Mouse (Mus musculus) central nervous system, embryonic 18 days (tissue): ENCODE measurements around the gene Dnajc4. TPM values are rescaled to one million over a fixed set of nuclear protein-coding genes. Genes with fewer than 3 reads are reported as not detected.

Experiments used
- polyA plus RNA-seq: library from polyadenylated mRNA; depleted of rRNA; stranded (reverse); fragments of >200 nt; gene quantifications from 2 replicates; pipeline ENCODE4 v1.2.3, GENCODE M21; 2012; rRNA removed

Dnajc4 gene
- 22.8 and 25.8 TPM in 2 replicates for polyA plus RNA-seq

DNA sequence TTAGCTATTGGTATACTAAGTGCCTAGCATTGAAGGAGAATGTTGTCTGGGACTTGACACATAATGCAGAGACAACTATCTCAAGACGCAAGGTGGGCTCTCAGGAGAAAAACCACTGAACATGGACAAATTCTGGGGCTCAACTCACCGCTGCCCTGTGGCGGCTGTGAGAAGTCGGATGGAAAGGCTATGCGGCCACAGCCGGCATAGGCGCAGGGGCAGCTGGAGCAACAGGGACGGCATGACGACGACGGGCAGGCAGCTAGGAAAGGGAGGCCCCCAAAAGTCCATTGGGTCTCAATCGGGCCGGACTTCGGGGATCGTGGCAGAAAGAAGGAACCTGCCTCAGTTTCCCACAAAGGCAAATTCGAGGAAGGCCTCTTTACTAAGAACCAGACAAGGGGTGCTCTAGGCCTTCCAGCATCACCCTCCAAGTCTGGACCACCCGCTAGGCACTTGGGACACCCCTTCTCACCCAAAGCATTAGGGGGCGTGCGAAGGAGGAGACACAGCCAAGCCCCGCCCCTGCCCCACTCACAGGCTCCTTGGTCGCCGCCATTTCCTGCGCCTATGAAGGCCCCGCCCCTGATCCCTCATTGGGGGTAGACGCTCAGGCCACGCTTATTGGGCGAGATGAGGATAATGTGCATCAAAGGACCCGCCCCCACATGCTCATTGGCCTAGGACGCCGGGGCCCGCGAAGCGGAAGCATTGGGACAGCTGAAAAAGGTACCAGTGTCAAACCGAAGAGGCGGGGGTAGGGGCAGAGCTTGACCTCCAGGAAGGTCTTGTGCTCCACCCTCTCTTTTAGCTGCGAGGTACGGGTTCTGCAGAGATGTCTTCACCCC is at the start of gene Dnajc4:
Gene Dnajc4, minus strand, starts transcription at position 562 of the 848 bp plus-strand sequence.

DNA sequence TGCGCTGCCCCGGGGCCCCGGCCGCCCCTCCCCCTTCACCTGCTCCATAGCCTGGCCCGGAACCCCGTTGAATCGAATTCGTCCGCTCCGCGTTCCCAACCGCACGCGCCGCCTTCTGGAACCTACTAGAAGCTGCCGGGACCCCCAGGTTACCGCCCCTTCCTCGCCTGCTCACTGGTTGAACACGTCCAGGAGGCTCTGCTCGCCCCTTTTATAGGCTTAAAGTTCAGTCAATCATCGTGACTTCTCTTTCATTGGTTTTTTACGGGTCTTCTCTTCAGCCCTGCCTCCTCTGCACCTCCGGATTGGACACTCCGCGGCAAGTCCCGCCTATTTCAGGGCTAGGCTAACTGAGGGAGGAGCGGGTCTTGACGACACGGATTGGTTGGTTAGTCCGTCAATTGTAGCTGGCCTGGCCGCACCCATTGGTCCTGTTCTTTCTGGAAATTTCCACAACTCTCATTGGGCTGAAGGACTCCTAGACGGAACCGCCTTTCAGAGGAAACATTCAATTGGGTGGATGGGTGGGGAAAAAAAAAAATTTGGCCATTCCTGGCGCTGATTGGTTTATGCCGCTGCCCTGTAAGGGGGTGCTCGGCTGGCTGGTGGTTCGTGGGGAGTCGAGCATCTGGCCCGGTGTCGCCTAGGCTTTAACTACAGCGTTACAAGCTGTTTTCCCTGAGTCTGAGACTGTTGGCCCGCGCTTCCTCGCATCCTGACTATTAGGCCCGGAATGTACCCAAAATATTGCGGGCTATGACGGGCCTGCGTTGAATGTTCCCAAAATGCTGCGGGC is 47.7 kb upstream of the Dnajc4 start, which contains the start of gene Stip1:
Gene Stip1, minus strand, starts transcription at position 127 of the 796 bp plus-strand sequence.

DNA sequence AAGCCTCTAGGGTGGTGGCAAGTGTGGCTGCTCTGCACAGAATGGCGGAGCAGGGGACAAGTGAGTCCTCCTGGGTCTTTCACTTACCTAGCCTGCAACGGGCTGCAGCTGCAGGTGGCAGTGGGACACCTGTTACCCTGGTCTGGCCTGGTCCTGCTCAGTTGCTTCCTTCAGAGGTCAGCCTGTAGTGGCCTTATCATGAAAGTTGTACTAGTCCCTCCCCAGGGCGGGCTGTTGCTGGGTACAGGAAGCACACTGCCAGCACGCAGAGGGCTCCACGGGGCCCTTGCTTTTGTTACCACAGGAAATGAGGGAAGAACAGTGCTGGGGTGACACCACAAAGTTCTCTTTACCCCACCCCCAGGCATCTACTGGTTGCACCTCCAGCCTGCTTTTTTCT is 26.8 kb upstream of the Dnajc4 start, which contains the start of gene Fermt3:
Gene Fermt3, minus strand, starts transcription at position 279 of the 400 bp plus-strand sequence.

DNA sequence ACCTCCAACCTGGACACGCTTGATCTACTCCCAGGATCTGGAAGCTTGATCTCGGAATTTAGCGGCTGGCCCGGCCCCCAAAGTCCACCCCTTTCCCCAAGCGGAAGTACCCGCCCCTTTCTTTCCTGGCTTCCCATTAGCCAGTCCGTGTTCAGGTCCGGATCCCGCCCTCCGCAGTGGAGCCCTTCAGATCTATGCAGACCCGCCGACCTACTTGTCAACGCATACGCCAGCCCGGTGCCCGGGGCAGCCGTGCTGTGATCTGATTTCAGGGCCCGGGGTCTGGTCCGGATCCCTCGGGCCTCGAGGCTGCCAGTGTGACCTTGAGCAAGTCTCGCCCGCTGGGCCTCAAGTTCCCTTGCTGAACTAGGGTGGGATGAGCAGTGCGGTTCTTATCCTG is 3.6 kb upstream of the Dnajc4 start, which contains the start of the genes Nudt22 and Trpt1:
Gene Nudt22, minus strand, starts transcription at position 112 of the 400 bp plus-strand sequence.
Gene Trpt1, plus strand, starts transcription at position 126 of the 400 bp plus-strand sequence.

DNA sequence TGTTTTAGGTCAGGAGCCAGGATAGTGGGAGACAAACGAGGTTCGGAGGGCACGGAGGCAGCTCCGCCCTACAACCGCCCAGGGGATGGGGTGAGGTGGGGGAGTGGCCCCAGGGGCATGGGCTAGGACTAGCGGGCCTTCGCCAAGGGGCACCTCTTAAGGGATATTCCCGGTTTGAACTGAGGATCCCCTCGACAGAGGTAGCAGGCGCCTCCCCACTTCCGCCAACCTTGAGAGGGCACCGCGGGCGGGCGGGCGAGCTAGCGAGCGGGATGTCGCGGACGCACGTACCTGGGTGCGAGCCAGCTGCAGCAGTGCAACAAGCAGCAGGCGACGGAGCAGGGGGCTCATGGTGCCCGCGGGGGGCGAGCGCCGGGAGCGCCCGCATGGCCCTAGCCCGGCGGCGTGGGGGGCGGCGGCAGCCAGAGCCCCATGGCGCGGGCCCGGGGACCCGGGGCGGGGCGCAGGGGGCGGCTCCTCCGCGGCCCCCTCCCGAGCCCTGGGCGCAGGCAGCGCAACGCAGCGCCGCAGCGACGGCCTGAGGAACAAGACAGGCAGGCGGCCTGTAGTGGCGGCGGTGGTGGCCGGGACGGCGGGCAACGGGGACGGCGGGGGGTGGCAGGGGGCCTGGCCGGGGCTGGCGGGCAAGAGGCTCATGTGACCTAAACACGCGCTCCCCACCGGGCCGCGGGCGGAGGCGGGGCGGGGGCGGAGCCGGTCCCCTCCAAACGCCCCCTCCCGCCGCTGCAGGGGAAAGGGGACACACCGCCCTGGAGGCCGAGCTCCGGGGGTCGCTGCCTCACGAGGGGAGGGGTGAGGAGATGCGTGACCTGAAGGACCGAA is 5.1 kb downstream of the Dnajc4 start, which contains the start of gene Vegfb:
Gene Vegfb, minus strand, starts transcription at position 591 of the 843 bp plus-strand sequence.

DNA sequence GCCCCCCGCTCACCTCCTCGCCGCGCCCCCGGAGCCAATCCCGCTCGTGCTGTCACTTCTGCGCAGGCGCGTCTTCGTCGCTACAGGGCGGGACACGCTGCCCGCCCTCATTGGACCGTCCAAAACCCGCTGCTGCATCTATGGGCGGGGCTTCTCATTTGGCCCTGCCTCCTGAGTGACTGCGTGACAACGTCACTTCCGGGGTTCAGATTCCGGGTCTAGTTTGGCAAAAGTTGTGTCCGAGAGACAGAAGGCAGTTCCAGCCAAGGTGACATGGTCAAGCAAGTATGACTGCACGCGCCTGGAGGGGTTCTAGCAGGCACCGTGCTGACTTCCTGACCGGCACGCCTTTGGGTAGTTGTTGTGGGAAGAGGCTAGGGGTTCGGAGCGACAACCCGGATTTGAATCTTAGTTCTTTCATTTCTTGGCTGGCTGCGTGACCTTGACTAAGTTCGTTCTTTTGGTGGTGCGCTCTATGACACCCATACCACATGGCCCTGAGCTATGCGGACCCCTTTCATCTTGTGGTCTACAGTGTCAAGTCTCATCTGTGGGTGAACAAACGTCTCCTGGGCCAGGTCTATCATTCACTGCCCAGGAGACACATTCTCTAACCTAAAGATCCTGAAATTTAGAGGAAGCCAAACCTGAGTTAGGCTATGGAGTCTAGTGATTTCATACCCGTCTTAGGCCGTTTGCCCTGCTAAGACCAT is 11.8 kb downstream of the Dnajc4 start, which contains the start of gene Fkbp2:
Gene Fkbp2, minus strand, starts transcription at position 121 of the 713 bp plus-strand sequence.

DNA sequence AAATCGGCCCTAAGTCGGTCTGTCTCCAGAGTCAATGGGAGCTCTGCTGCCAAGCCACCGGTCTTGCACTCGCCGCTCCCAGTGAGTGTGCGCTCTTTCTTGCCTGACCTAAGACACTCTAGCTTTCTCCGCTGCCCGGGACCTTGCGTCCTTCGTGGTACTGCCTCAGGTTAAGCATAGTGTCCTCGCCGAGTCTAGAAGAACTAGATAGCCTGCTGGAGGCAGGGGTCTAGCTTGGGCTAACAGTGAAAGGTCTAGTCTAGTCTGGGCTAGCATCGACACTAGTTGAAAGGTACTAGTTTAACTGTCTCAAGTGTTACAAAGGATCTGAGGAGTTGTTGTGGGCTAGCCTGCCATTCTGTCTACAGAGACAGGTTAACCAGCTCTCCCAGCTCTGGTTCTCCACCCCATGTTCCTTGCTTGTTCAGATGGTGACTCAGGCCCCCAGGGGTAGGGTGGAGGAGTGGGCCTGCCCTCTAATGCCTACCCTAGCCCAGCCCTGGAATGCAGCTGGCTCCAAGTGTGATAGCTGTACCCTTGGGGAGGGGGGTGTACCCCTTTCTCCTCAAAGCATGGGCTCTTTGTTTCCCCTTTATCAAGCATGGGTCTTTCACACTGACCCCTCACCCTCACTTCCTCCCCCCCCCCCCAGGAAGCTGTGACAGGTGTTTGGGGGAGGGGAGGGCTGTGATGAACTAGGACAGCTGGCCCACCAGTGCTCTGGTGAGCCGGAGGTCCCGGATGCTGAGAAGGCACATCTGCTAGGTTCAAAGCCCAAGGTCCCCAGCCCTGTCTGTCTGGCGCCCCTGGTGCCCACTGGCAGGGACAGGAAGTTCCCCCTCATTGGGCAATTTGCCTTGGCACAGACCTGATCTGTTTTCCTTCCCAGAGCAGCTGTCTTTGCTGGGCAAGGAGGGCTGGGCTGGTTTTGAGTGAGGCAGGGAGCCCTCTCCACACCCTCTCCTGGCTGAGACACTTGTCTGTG is 16.5 kb downstream of the Dnajc4 start, which contains the start of gene Plcb3:
Gene Plcb3, minus strand, starts transcription at position 934 of the 985 bp plus-strand sequence.

DNA sequence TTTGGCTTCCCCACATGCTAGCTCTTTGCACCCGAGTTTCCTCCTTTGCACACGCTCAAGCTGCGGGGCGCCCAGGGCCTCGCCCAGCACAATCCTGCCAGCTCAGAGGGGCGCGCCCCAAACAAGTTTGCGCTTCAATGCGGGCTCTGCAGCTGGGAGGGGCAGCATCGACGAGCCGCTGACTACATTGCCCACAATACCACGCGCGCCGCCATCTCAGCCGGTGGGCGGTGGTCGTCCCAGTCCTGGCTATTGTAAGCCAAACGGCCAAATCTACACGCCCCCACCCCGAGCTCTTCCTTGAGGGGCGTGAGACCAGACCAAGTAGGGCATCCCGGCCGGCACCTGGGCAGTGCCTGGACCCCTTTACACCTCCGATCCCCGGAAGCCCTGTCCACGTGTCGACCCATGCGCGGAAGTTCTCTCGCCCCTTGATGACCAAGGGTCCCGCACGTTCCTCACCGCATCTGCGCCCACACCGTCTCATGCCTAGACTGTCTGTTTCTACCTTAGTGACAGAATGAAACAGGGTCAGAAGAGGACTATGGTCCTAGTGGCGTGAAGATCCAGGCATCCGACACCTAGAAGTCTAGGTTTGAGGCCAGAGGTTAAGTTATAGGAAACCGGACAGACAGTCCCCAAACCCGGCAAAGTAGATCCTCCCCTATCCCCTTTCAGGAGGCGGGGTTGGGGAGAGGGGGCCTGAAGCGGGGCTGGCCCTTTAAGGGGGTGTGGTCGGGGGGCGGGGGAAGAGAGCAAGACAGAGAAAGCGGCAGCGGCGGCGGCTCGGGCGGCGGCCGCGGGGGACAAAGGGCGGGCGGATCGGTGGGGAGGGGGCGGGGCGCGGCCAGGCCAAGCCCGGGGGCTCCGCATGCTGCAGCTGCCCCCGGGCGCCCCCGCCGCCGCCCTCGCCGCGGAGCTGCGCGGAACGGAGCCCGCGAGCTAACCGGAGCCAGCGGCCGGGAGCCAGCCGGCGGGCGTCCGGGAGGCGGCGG is 17.9 kb downstream of the Dnajc4 start, which contains the start of gene Ppp1r14b:
Gene Ppp1r14b, plus strand, starts transcription at position 758 of the 995 bp plus-strand sequence.

DNA sequence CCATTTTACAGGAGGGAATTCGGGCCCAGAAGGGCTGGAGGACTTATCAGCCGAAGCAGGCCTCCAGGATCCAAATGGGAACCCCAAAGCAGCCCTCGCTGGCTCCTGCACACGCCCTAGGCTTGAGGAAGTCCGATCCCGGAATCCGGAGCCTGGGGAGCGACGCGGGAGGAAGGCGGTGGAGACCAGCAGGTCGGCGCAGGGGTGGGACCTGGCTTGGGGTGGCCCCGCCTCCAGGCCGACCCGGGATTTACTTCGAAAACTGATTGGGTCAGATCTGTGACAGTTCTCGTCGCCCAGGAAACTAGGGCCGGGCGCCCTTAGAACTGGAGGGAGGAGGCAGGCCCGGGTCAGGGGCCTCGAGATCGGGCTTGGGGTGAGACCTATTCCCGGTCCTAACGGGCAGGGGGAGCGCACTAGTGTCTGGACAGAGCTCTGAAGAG is 50.1 kb downstream of the Dnajc4 start, which contains the start of gene Gpr137:
Gene Gpr137, minus strand, starts transcription at position 232 of the 443 bp plus-strand sequence.

DNA sequence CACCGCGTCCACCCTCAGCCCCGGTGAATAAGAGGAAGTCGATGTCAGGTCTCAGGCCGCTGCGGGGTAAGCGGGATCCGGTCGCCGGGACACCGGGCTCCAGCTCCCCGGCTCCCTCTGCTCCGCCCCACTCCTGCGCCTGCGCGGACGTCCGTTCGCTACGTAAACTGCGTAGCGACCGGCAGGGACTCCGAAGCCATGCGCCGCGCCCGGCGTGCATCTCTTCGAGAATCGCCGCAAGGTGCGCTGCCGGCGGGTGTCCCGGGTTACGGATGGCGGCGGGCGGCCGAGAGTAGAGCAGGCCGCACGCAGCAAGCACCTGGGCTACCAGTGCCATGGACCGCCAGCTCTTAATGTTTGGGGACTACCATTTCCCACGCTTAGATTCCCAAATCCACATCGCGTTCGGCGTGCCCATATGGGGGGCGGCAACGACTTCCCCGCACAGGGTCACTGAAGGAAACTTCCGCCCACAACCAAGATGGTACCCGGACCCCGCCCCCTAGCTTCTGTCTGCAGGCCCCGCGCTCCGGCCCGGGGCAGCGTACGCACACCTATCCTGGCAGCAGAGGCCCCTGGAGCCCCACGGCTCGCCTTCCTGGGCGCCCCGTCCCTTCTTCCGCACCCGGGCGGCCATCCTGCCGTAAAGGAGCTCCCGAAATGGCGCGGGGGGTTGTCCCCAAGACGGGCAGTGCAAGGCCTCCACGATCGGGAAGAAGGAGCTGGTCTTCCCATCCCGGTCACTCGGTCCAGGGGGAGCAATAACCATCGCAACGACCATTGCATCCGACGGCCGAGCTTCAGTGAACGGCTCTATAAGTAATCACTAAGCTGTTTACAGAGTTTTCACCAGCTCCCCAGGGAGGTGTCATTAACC is 50.8 kb downstream of the Dnajc4 start, which contains the start of gene Bad:
Gene Bad, plus strand, starts transcription at position 490 of the 877 bp plus-strand sequence.

Other genes starting within 250 kb of the Dnajc4 start
- gene Rps6ka4, start 151.9 kb downstream of the Dnajc4 start, polyA plus RNA-seq: 11.6 and 12.8 TPM in 2 replicates
- 0.70 and 0.73 TPM in 2 replicates for gene Ccdc88b, start 134.4 kb downstream of the Dnajc4 start, polyA plus RNA-seq
- 126 and 130 TPM in 2 replicates for gene Trmt112, start 82.9 kb downstream of the Dnajc4 start, polyA plus RNA-seq
- gene Prdx5, start 82.5 kb downstream of the Dnajc4 start, polyA plus RNA-seq: 225 and 266 TPM in 2 replicates
- 34.4 and 35.8 TPM in 2 replicates for gene Esrra, start 70.8 kb downstream of the Dnajc4 start, polyA plus RNA-seq
- 2.1 and 3.5 TPM in 2 replicates for gene Catsperz, start 67.2 kb downstream of the Dnajc4 start, polyA plus RNA-seq
- gene Kcnk4, start 58.1 kb downstream of the Dnajc4 start, polyA plus RNA-seq: 6.2 and 7.6 TPM in 2 replicates
- 75.7 and 84.2 TPM in 2 replicates for gene Bad, start 50.7 kb downstream of the Dnajc4 start, polyA plus RNA-seq
- 70.7 and 71.6 TPM in 2 replicates for gene Gpr137, start 50.1 kb downstream of the Dnajc4 start, polyA plus RNA-seq
- gene Ppp1r14b, start 17.6 kb downstream of the Dnajc4 start, polyA plus RNA-seq: 335 and 363 TPM in 2 replicates
- gene Plcb3, start 16.1 kb downstream of the Dnajc4 start, polyA plus RNA-seq: 19.4 and 21.4 TPM in 2 replicates
- 93.3 and 98.7 TPM in 2 replicates for gene Fkbp2, start 12.1 kb downstream of the Dnajc4 start, polyA plus RNA-seq
- 34.7 and 47.7 TPM in 2 replicates for gene Vegfb, start 4.9 kb downstream of the Dnajc4 start, polyA plus RNA-seq
- gene Nudt22, start 3.5 kb upstream of the Dnajc4 start, polyA plus RNA-seq: 11.8 and 14.1 TPM in 2 replicates
- gene Trpt1, start 3.6 kb upstream of the Dnajc4 start, polyA plus RNA-seq: 19.0 and 20.4 TPM in 2 replicates
- 2.9 and 3.5 TPM in 2 replicates for gene Fermt3, start 26.9 kb upstream of the Dnajc4 start, polyA plus RNA-seq
- gene Stip1, start 47.4 kb upstream of the Dnajc4 start, polyA plus RNA-seq: 142 and 148 TPM in 2 replicates
- 8.4 and 10.0 TPM in 2 replicates for gene Macrod1, start 64.2 kb upstream of the Dnajc4 start, polyA plus RNA-seq
- gene Flrt1, start 113.2 kb upstream of the Dnajc4 start, polyA plus RNA-seq: 2.8 and 3.1 TPM in 2 replicates
- 165 and 184 TPM in 2 replicates for gene Otub1, start 213.7 kb upstream of the Dnajc4 start, polyA plus RNA-seq
- gene Cox8a, start 225.0 kb upstream of the Dnajc4 start, polyA plus RNA-seq: 639 and 643 TPM in 2 replicates
- gene Naa40, start 248.6 kb upstream of the Dnajc4 start, polyA plus RNA-seq: 73.3 and 76.3 TPM in 2 replicates